Mouse (Mus musculus): ENCODE results near the gene Gm11541. TPM values are rescaled to one million over a fixed set of nuclear protein-coding genes. Genes with fewer than 3 reads are reported as not detected.
"Not testable (repeated sequence)": the region's sequence is repeated elsewhere in the genome, so short reads cannot be mapped to it uniquely, and the experiment has no call there.

The Gm11541 gene
- polyA plus RNA-seq, 1 experiment from 2014 or later = not detected

GRCm38 (mm10) chr11:94652973-94653372 is 51.3 kb downstream of the Gm11541 start:
- no peak for TF ChIP-seq CTCF (IDR thresholded peaks at IDR 0.05; ENCODE audit: low read depth)
- H3K27me3 ChIP-seq (ENCODE audit: insufficient read depth, low read length) = no peaks in the 10 kb centered on the region
- no peaks in the 10 kb centered on the region for H3K9me3 ChIP-seq (ENCODE audit: low read length)
- no peak for ATAC-seq
- peaks cover 18% of the 10 kb centered on the region for H3K4me1 ChIP-seq (ENCODE audit: insufficient read depth)
- no peak for DNase-seq
- peak overlapping the region; percentile 67; the same call in 1 of the 2 replicates for H3K9ac ChIP-seq (replicated peaks)
- peaks cover 7% of the 10 kb centered on the region for H3K36me3 ChIP-seq (replicated peaks; ENCODE audit: insufficient read depth, low read length)
- H3K27ac ChIP-seq (ENCODE audit: low read depth) = no peak overlapping the region
- 42% methylated on average over 8 of the region's 8 CpGs for WGBS (ENCODE audit: insufficient replicate concordance)
- peak overlapping the region; percentile 65 for H3K4me3 ChIP-seq (ENCODE audit: low read depth, low read length)
- peak overlapping the region; percentile 67 for H3K4me2 ChIP-seq (ENCODE audit: low read depth, low read length)

GRCm38 (mm10) chr11:94651241-94651640 is 53.1 kb downstream of the Gm11541 start:
- not testable (repeated sequence) for H3K27ac ChIP-seq (ENCODE audit: low read depth); H3K27me3 ChIP-seq (ENCODE audit: insufficient read depth, low read length); H3K9ac ChIP-seq (replicated peaks); ATAC-seq; DNase-seq; H3K4me3 ChIP-seq (ENCODE audit: low read depth, low read length); H3K4me2 ChIP-seq (ENCODE audit: low read depth, low read length); H3K9me3 ChIP-seq (ENCODE audit: low read length)
- Histone ChIP-seq H3K4me1 (ENCODE audit: insufficient read depth) (peaks cover 18% of the 10 kb centered on the region), H3K36me3 (replicated peaks; ENCODE audit: insufficient read depth, low read length) (peaks cover 14% of the 10 kb centered on the region)
- 91% methylated on average over 5 of the region's 7 CpGs for WGBS (ENCODE audit: insufficient replicate concordance)

DNA sequence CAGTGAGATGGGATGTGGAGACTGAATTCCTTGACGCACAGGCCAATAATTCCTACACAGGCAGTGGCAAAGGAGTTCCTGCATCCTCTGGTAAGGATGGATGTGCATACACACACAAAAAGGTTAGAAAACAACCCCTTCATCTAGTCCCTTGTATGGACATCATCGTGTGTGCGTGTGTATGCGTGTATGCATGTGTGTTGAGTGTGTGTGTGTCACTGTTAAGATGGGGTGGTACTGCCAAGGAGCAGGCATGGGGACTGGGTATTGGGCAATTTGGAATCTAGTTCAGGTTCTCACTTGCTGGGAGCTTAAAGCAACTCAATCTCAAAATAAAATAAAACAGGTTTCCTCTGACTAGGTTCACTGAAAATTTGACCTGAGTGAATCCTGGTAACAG is 57.8 kb downstream of the Gm11541 start:
- Histone ChIP-seq H3K4me2 (ENCODE audit: low read depth, low read length) (no peak overlapping the region), H3K27me3 (ENCODE audit: insufficient read depth, low read length) (no peaks in the 10 kb centered on the region), H3K36me3 (replicated peaks; ENCODE audit: insufficient read depth, low read length) (peaks cover 45% of the 10 kb centered on the region), H3K9ac (replicated peaks) (no peak overlapping the region), H3K27ac (ENCODE audit: low read depth) (no peak overlapping the region), H3K9me3 (ENCODE audit: low read length) (no peaks in the 10 kb centered on the region), H3K4me1 (ENCODE audit: insufficient read depth) (no peaks in the 10 kb centered on the region), H3K4me3 (ENCODE audit: low read depth, low read length) (no peak overlapping the region)
- no peak for ATAC-seq
- no peak for DNase-seq
- TF ChIP-seq EP300 (IDR thresholded peaks at IDR 0.05; ENCODE audit: low read depth) (no peak), CTCF (IDR thresholded peaks at IDR 0.05; ENCODE audit: low read depth) (no peak)
- WGBS (ENCODE audit: insufficient replicate concordance) = 88% methylated on average over 4 of the region's 4 CpGs

Other genes with a start within 250 kb of the Gm11541 start
- gene Cacna1g, start 230.3 kb downstream of the Gm11541 start, polyA plus RNA-seq (2015; fragmentation: Nextera tagmentation; extraction: Ambion mirVana) = 0.14 and 0.29 TPM in 2 replicates
- not detected in 2 replicates for gene Spata20, start 218.3 kb downstream of the Gm11541 start, polyA plus RNA-seq (2015; fragmentation: Nextera tagmentation; extraction: Ambion mirVana)
- 0.21 and 0.22 TPM in 2 replicates for gene Epn3, start 204.5 kb downstream of the Gm11541 start, polyA plus RNA-seq (2015; fragmentation: Nextera tagmentation; extraction: Ambion mirVana)
- 0.13 TPM in 1 of 2 replicates, not detected in the other for gene Mycbpap, start 182.8 kb downstream of the Gm11541 start, polyA plus RNA-seq (2015; fragmentation: Nextera tagmentation; extraction: Ambion mirVana)
- gene Rsad1, start 155.2 kb downstream of the Gm11541 start, polyA plus RNA-seq (2015; fragmentation: Nextera tagmentation; extraction: Ambion mirVana) = 1.7 and 1.9 TPM in 2 replicates
- gene Chad, start 139.5 kb downstream of the Gm11541 start, polyA plus RNA-seq (2015; fragmentation: Nextera tagmentation; extraction: Ambion mirVana) = 0.14 TPM in 2 replicates
- gene Acsf2, start 102.6 kb downstream of the Gm11541 start, polyA plus RNA-seq (2015; fragmentation: Nextera tagmentation; extraction: Ambion mirVana) = 4.2 and 4.4 TPM in 2 replicates
- 51.7 and 57.0 TPM in 2 replicates for gene Lrrc59, start 74.7 kb downstream of the Gm11541 start, polyA plus RNA-seq (2015; fragmentation: Nextera tagmentation; extraction: Ambion mirVana)
- 73.2 and 81.4 TPM in 2 replicates for gene Mrpl27, start 50.7 kb downstream of the Gm11541 start, polyA plus RNA-seq (2015; fragmentation: Nextera tagmentation; extraction: Ambion mirVana)
- gene Eme1, start 50.5 kb downstream of the Gm11541 start, polyA plus RNA-seq (2015; fragmentation: Nextera tagmentation; extraction: Ambion mirVana) = 4.5 and 4.9 TPM in 2 replicates
- gene Xylt2, start 27.0 kb downstream of the Gm11541 start, polyA plus RNA-seq (2015; fragmentation: Nextera tagmentation; extraction: Ambion mirVana) = 2.7 and 2.9 TPM in 2 replicates
- gene Cdc34b, start 37.3 kb upstream of the Gm11541 start, polyA plus RNA-seq (2015; fragmentation: Nextera tagmentation; extraction: Ambion mirVana) = 0.09 TPM in 1 of 2 replicates, not detected in the other
- gene Tmem92, start 78.2 kb upstream of the Gm11541 start, polyA plus RNA-seq (2015; fragmentation: Nextera tagmentation; extraction: Ambion mirVana) = not detected in 2 replicates
- gene Col1a1, start 231.7 kb upstream of the Gm11541 start, polyA plus RNA-seq (2015; fragmentation: Nextera tagmentation; extraction: Ambion mirVana) = 29.8 and 37.8 TPM in 2 replicates